Mouse (Mus musculus): ENCODE results near the gene Zp3. TPM values are rescaled to one million over a fixed set of nuclear protein-coding genes. Genes with fewer than 3 reads are reported as not detected.

Zp3 gene
- polyA plus RNA-seq, 1 experiment from 2014 or later = 0.13 TPM

DNA sequence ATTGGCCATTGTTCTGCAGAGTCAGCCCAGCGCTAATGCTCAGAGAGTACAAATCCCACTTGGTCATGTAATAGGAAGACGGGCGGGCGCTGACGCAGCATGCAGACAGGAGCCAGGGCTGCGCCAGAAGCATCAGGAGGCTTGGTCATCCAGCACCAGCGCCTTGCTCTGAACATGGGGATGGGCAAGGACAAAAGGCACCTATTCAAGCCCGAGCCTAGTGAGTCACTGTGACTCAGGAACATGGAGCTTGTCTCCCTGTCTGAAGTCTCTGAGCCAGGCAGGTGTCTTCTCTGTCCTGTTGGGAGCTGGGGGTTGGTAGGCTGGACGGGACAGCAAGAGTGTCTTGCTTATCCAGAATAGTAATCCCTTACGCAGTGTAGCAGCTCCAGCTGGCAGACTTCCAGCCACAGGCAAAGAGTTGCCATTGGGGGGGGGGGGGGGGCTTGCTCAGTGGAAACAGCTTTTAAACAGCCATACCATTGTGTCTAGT lies 33.9 kb upstream of the Zp3 start:
- no peaks in the 10 kb centered on the region for H3K27me3 ChIP-seq (replicated peaks)
- H3K4me1 ChIP-seq (replicated peaks) = peaks cover 15% of the 10 kb centered on the region
- H3K9me3 ChIP-seq (replicated peaks) = peaks cover 4% of the 10 kb centered on the region; the same call in 1 of the 2 replicates
- 48% methylated on average over 10 of the region's 10 CpGs for whole genome bisulfite sequencing
- H3K4me3 ChIP-seq = 0 out of 2 replicates have a peak overlapping the region, but pooled peaks have one; percentile 1
- H3K27ac ChIP-seq (ENCODE audit: poor library complexity, severe bottlenecking) = peak overlapping the region; percentile 18; the same call in 1 of the 2 replicates
- H3K4me2 ChIP-seq = peak overlapping the region; percentile 50
- no peaks in the 10 kb centered on the region for H3K36me3 ChIP-seq
- no peak overlapping the region for H3K9ac ChIP-seq
- ATAC-seq (ENCODE audit: insufficient number of reproducible peaks, low FRiP score) = 0 out of 2 replicates have a peak, but pooled peaks have one; percentile 30

DNA sequence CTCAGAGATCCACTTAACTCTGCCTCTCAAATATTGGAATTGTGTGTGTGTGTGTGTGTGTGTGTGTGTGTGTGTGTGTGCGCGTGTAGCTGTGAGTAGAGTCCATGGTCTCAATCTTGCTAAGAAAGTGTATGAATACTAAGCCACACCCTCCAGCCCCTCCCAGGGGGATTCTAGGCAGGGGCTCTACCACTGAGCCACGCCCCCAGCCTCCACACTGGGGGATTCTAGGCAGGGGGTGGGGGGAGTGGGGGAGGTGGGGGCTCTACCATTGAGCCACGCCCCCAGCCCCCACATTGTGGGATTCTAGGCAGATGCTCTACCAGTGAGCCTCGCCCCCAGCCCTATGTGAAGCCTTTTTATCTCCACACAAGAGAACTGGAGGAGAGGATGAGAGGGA lies 33.3 kb upstream of the Zp3 start:
- WGBS = 69% methylated on average over 5 of the region's 5 CpGs
- ATAC-seq (ENCODE audit: insufficient number of reproducible peaks, low FRiP score) = no peak
- H3K9me3 ChIP-seq (replicated peaks) = peaks cover 4% of the 10 kb centered on the region; the same call in 1 of the 2 replicates
- peaks cover 15% of the 10 kb centered on the region for H3K4me1 ChIP-seq (replicated peaks)
- no peak overlapping the region for H3K4me3 ChIP-seq
- H3K4me2 ChIP-seq = peak overlapping the region; percentile 50
- H3K9ac ChIP-seq = no peak overlapping the region
- no peaks in the 10 kb centered on the region for H3K36me3 ChIP-seq
- no peaks in the 10 kb centered on the region for H3K27me3 ChIP-seq (replicated peaks)
- no peak overlapping the region for H3K27ac ChIP-seq (ENCODE audit: poor library complexity, severe bottlenecking)

DNA sequence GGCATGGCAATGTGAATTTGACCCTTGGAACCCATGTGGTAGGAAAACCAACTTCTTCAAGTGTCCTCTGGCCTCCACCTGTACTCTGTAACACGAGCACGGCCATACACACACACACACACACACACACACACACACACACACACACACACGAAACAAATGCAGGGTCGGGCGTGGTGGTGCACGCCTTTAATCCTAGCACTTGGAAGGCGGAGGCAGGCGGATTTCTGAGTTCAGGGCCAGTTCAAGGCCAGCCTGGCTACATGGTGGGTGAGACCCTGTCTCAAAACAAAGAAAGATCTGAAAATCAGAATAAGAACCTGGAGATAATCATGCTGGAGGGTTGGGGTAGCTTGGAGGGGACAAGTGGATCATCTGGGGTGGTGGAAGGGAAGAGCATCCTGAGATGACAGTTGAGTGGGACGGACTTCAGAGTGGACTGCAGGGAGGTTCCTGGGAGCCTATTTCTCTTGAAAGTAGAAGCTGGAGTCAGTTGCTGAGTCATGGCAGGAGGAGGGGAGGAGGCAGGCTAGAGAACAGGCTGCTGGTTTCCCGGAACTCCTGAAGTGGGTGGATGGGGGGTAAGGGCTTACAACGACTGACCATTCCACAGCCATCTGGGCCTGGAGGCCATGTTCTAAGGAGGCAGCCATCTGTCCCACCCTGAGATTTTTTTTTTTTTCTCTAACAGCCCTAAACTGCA lies 29.0 kb upstream of the Zp3 start:
- Histone ChIP-seq H3K4me3 (no peak overlapping the region), H3K4me1 (replicated peaks) (peaks cover 9% of the 10 kb centered on the region), H3K27ac (ENCODE audit: poor library complexity, severe bottlenecking) (no peak overlapping the region), H3K4me2 (no peak overlapping the region), H3K27me3 (replicated peaks) (no peaks in the 10 kb centered on the region), H3K36me3 (no peaks in the 10 kb centered on the region), H3K9ac (no peak overlapping the region), H3K9me3 (replicated peaks) (no peaks in the 10 kb centered on the region)
- peak; percentile 85 for ATAC-seq (ENCODE audit: insufficient number of reproducible peaks, low FRiP score)
- 74% methylated on average over 11 of the region's 11 CpGs for WGBS

DNA sequence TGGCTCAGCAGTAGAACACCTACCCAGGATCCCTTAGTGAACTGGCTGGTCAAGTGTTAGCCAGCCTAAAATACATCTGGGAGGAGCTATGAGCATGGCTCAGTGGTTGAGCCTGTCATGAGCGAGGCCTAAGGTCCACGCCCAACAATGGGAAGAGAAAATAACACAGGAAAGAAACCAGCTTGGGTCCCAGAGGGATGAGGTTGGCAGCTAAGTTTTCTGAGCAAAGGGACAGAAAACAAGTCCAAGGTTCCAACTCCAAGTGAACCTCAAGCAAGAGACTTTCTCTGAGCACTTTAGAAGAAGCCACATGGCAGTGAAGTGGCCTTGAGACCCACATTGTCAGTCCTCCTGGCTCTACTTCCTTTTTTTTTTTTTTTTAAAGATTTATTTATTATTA lies 28.2 kb upstream of the Zp3 start:
- 90% methylated on average over 2 of the region's 2 CpGs for WGBS
- H3K9me3 ChIP-seq (replicated peaks) = no peaks in the 10 kb centered on the region
- ATAC-seq (ENCODE audit: insufficient number of reproducible peaks, low FRiP score) = 0 out of 2 replicates have a peak, but pooled peaks have one; percentile 40
- no peak overlapping the region for H3K27ac ChIP-seq (ENCODE audit: poor library complexity, severe bottlenecking)
- H3K4me3 ChIP-seq = no peak overlapping the region
- no peaks in the 10 kb centered on the region for H3K36me3 ChIP-seq
- no peak overlapping the region for H3K9ac ChIP-seq
- no peak overlapping the region for H3K4me2 ChIP-seq
- H3K27me3 ChIP-seq (replicated peaks) = no peaks in the 10 kb centered on the region
- peaks cover under 1% of the 10 kb centered on the region for H3K4me1 ChIP-seq (replicated peaks)

DNA sequence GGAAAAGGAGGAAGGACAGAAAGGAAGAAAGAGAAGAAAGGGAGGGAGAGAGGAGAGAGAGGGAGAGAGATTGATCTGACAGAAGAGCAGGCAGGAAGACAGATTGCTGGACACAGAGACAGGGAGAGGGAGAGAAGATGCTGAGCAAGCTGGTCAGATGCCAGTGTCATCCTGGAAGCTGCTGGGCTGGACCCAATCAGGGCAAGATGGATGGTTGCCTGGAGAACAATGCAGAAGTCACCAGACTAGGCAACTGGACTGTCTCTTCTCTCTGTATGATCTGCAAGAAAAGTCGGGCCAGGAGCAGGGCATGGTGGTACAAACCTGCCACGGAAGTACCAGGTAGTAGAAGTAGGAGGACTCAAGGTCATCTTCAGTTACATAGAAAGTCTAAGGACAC lies 27.1 kb upstream of the Zp3 start:
- H3K4me3 ChIP-seq = no peak overlapping the region
- no peaks in the 10 kb centered on the region for H3K36me3 ChIP-seq
- no peak overlapping the region for H3K9ac ChIP-seq
- no peak overlapping the region for H3K4me2 ChIP-seq
- H3K9me3 ChIP-seq (replicated peaks) = no peaks in the 10 kb centered on the region
- no peaks in the 10 kb centered on the region for H3K27me3 ChIP-seq (replicated peaks)
- no peak overlapping the region for H3K27ac ChIP-seq (ENCODE audit: poor library complexity, severe bottlenecking)
- no peak for ATAC-seq (ENCODE audit: insufficient number of reproducible peaks, low FRiP score)
- WGBS = 95% methylated on average over 2 of the region's 2 CpGs
- 0 out of 2 replicates have a peak, but pooled peaks cover 3% of the 10 kb centered on the region for H3K4me1 ChIP-seq (replicated peaks)

DNA sequence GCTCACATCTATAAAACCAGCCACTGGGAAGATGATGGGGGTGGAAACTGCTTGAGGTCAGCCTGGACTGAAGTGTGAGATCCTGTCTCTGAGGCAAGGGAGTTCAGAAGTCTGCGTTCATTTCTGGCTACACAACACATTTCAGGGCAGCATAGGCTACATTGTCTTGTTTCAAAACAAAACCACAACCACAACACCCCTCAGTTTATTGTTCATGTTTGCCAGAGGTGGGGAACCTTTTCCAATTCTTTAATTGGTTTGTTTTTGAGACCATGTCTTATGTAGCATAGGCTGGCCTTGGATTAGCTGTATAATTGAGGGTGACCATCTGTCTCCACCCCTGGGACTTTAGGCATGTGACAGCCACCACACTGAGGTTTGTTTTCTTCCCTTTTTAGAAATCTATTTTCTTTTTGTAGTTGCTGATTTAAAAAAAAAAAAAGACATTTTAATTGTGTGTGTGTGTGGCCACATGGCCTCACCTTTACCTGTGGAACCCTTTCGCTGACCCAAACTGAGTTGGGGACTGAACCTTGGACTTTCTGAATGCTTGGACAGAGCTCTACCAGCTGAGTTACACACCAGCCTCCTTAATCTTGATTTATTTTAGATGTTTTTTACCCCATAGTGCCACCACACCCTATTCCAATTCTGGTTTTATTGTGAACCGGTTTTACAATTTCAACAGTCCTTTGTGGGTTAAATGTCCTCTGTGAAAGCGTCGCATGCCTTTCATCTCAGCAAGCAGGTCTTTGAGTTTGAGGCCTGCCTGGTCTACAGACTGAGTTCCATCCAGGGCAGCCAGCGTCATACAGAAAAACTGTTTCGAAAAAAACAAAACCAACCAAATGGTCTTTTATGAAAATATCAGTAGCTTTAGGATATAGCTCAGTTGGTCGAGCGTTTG lies 23.3 kb upstream of the Zp3 start:
- H3K27ac ChIP-seq (ENCODE audit: poor library complexity, severe bottlenecking) = peak overlapping the region; percentile 87
- H3K36me3 ChIP-seq = no peaks in the 10 kb centered on the region
- peaks cover 7% of the 10 kb centered on the region for H3K4me1 ChIP-seq (replicated peaks)
- no peaks in the 10 kb centered on the region for H3K9me3 ChIP-seq (replicated peaks)
- H3K27me3 ChIP-seq (replicated peaks) = no peaks in the 10 kb centered on the region
- 89% methylated on average over 9 of the region's 9 CpGs for WGBS
- no peak overlapping the region for H3K9ac ChIP-seq
- no peak for ATAC-seq (ENCODE audit: insufficient number of reproducible peaks, low FRiP score)
- peak overlapping the region; percentile 55; the same call in 1 of the 2 replicates for H3K4me2 ChIP-seq
- H3K4me3 ChIP-seq = no peak overlapping the region

DNA sequence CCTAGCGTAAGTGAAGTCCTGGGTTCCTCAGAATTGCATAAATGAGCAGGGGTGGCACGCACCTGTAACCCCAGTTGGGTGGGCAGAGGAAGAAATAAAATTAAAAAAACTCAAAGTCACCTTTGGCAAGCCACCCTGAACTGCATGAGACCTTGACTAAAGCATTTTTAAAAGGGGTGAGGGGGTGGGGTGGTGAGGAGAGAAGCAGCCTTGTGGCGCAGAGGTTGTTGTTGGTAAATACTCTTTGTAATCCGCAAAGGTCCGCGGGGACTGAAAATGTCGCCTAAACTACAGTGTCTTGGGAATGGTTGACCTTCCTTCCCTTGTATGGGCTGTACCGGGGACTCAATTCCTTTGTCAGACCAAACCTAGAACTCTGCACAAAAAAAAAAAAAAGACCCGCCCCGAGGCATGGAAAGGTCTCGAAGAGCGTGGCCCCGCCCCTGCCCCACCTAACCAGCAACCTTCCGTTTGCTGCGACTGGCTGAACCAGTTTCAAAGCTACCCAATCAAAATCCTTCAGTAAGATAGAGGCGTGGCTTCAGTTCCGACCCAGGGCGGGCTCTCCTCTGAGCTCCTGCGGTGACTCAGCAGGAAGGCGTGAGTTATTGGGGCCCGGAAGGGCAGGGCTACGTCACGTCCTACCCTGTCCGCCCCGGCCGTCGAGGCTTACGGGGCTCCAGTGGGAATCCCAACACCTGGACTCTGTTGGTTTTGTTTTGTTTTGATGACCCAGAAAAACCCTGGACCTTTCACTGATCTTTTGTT lies 22.5 kb upstream of the Zp3 start:
- 8% methylated on average over 28 of the region's 28 CpGs for WGBS
- Histone ChIP-seq H3K27me3 (replicated peaks) (no peaks in the 10 kb centered on the region), H3K4me3 (peak overlapping the region; percentile 37), H3K36me3 (no peaks in the 10 kb centered on the region), H3K4me1 (replicated peaks) (peaks cover 12% of the 10 kb centered on the region), H3K9ac (no peak overlapping the region), H3K27ac (ENCODE audit: poor library complexity, severe bottlenecking) (peak overlapping the region; percentile 87), H3K4me2 (peak overlapping the region; percentile 60), H3K9me3 (replicated peaks) (no peaks in the 10 kb centered on the region)
- peak; percentile 90 for ATAC-seq (ENCODE audit: insufficient number of reproducible peaks, low FRiP score)

DNA sequence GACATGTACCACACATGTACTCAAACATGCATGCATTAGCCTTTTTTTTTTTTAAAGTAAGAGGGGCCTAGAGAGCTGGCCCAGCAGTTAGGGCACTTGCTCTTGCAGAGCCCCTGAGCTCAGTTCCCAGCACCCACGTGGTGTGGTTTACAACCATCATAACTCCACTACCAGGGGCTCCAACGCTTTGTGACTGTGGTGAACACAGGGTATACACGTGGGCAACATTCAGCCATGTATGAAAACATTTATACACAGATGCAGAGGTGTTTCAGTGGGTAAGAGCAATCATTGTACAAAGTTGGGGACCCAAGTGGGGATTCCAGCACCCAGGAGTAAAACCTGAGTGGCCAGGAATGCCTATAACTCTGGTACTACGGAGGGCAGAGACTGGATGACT lies 21.5 kb upstream of the Zp3 start:
- 89% methylated on average over 4 of the region's 4 CpGs for WGBS
- peak overlapping the region; percentile 60; the same call in 1 of the 2 replicates for H3K4me2 ChIP-seq
- no peaks in the 10 kb centered on the region for H3K27me3 ChIP-seq (replicated peaks)
- H3K36me3 ChIP-seq = no peaks in the 10 kb centered on the region
- H3K4me3 ChIP-seq = no peak overlapping the region
- ATAC-seq (ENCODE audit: insufficient number of reproducible peaks, low FRiP score) = no peak
- no peak overlapping the region for H3K9ac ChIP-seq
- 0 out of 2 replicates have a peak overlapping the region, but pooled peaks have one; percentile 87 for H3K27ac ChIP-seq (ENCODE audit: poor library complexity, severe bottlenecking)
- no peaks in the 10 kb centered on the region for H3K9me3 ChIP-seq (replicated peaks)
- peaks cover 14% of the 10 kb centered on the region for H3K4me1 ChIP-seq (replicated peaks)

DNA sequence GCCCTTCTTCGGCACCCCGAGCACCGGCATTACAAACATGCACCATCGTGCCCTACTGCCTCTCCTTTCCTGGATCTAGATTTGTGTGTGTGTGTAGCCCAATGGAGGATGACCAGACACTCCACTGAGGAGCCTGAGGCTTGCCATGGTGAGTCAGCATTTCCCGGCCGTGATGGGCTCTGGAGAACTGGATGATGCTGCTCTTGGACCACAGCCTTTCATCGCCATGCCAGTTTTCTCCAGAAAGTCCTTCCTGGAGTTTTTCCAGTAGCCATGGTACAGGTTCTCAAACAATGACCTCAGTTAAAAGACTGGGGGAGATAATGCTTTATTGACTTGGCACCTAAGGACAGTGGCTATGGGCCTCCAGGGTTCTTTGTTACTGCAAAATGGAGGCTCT lies 20.0 kb upstream of the Zp3 start:
- Histone ChIP-seq H3K36me3 (no peaks in the 10 kb centered on the region), H3K9me3 (replicated peaks) (no peaks in the 10 kb centered on the region), H3K4me1 (replicated peaks) (peaks cover 15% of the 10 kb centered on the region), H3K4me3 (no peak overlapping the region), H3K9ac (no peak overlapping the region), H3K27ac (ENCODE audit: poor library complexity, severe bottlenecking) (no peak overlapping the region), H3K27me3 (replicated peaks) (no peaks in the 10 kb centered on the region; the same call in 1 of the 2 replicates), H3K4me2 (no peak overlapping the region)
- no peak for ATAC-seq (ENCODE audit: insufficient number of reproducible peaks, low FRiP score)
- WGBS = 92% methylated on average over 7 of the region's 7 CpGs

DNA sequence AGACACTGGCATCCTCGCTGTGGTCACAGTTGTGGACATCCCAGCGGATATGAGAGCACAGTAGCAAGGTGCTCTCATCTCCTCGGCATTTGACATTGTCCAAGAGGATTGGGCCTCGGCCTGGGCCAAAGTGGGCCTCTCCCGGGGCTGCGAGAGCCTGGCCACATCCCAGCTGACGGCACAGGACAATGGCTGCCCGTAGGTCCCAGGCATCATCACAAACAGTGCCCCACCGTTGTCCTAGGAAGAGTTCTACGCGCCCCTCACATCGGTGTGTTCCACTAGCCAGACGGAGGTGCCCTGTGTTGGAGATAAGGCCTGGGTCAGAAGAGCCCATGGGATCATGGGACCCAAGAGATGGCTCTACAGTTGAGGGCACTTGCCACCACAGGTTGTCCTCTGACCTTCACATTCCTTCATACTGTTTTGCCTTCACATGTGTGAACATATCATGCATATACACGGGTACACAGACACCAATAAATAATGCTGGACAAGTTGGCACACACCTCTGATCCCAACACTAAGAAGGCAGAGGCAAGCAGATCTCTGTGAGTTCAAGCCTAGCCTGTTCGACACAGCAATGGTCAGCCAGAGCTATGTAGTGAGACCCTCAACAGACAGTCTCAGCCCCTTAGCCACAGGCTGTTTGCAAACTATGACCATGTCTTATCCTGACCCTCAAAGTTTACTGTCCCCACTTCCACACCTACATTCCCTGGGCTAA lies 18.8 kb upstream of the Zp3 start:
- H3K27ac ChIP-seq (ENCODE audit: poor library complexity, severe bottlenecking) = peak overlapping the region; percentile 89
- H3K36me3 ChIP-seq = no peaks in the 10 kb centered on the region
- ATAC-seq (ENCODE audit: insufficient number of reproducible peaks, low FRiP score) = no peak
- peaks cover 22% of the 10 kb centered on the region for H3K4me1 ChIP-seq (replicated peaks)
- H3K27me3 ChIP-seq (replicated peaks) = peaks cover 3% of the 10 kb centered on the region
- WGBS = 90% methylated on average over 15 of the region's 15 CpGs
- H3K4me3 ChIP-seq = no peak overlapping the region
- H3K9me3 ChIP-seq (replicated peaks) = no peaks in the 10 kb centered on the region
- H3K4me2 ChIP-seq = peak overlapping the region; percentile 87
- no peak overlapping the region for H3K9ac ChIP-seq

Measured in heart, embryonic 12.5 days (tissue).